Mouse (Mus musculus) liver, postnatal 0 days (tissue): Measurements from ENCODE around the gene Clpb. TPM values are rescaled to one million over a fixed set of nuclear protein-coding genes. Genes with fewer than 3 reads are reported as not detected.

ENCODE experiments used
- ATAC-seq: fragments of 200-750 bp; cut with Nextera tagmentation; 2 replicates; pipeline ENCODE4 v1.8.0; 2017; ENCODE audit warnings: mild to moderate bottlenecking, moderate library complexity
- DNase-seq: peaks from one replicate; pipeline ENCODE4 v3.0.0-alpha.2; 2016
- H3K27ac ChIP-seq: fragments of 300-500 bp; sonication (generic); 2 replicates; pipeline ENCODE4 v1.5.1; 2014; ENCODE audit warnings: antibody characterized with exemption, moderate library complexity, mild to moderate bottlenecking, low read depth
- H3K27me3 ChIP-seq: fragments of 300-500 bp; sonication (generic); 2 replicates; pipeline ENCODE4 v1.6.1; 2014; ENCODE audit warnings: low read length, control low read depth, mixed read lengths; ENCODE audit not compliant: insufficient read depth
- H3K36me3 ChIP-seq: fragments of 300-500 bp; sonication (generic); replicated peaks from 2 replicates; pipeline ENCODE4 v1.6.1; 2014; ENCODE audit warnings: mild to moderate bottlenecking, control low read depth, low read length, moderate library complexity, mixed read lengths; ENCODE audit not compliant: insufficient read depth
- H3K4me1 ChIP-seq: fragments of 300-500 bp; sonication (generic); 2 replicates; pipeline ENCODE4 v1.6.1; 2014; ENCODE audit warnings: antibody characterized with exemption, mild to moderate bottlenecking, control low read depth; ENCODE audit not compliant: insufficient read depth
- H3K4me2 ChIP-seq: fragments of 300-500 bp; sonication (generic); 2 replicates; pipeline ENCODE4 v1.6.1; 2014; ENCODE audit warnings: low read depth, mild to moderate bottlenecking, low read length, moderate library complexity, mixed read lengths
- H3K4me3 ChIP-seq: fragments of 300-500 bp; sonication (generic); 2 replicates; pipeline ENCODE4 v1.5.1; 2014; ENCODE audit warnings: low read depth, low read length
- H3K9ac ChIP-seq: fragments of 300-500 bp; sonication (generic); replicated peaks from 2 replicates; pipeline ENCODE4 v1.6.1; 2014; ENCODE audit warnings: mild to moderate bottlenecking, moderate library complexity
- H3K9me3 ChIP-seq: fragments of 300-500 bp; sonication (generic); 2 replicates; pipeline ENCODE4 v1.6.1; 2016; ENCODE audit warnings: mild to moderate bottlenecking, control low read depth, low read length, mixed read lengths
- CTCF ChIP-seq: sonication (generic); IDR thresholded peaks from 2 replicates; pipeline ENCODE4 v1.5.1; 2016; ENCODE audit warnings: antibody characterized with exemption, low read depth
- EP300 ChIP-seq: IDR thresholded peaks from 2 replicates; pipeline ENCODE4 v1.6.1; 2016; ENCODE audit warnings: antibody characterized with exemption, low read depth, mild to moderate bottlenecking
- WGBS: fragments of 180-500 bp; shearing (Covaris S2); extraction: QIAGEN DNeasy Blood & Tissue Kit; methylation state at CpG from one replicate; pipeline ENCODE4 v1.1.7; 2014; ENCODE audit not compliant: insufficient replicate concordance; 5-methylcytosine and 5-hydroxymethylcytosine counted together
- polyA plus RNA-seq: library from polyadenylated mRNA; unstranded; fragments of >200 nt; fragmentation: Nextera tagmentation; extraction: Ambion mirVana; gene quantifications from 2 replicates; pipeline ENCODE4 v1.2.1, GENCODE M21; 2015

Gene Clpb
- polyA plus RNA-seq, 1 experiment from 2014 or later = 16.3 TPM

GRCm38 (mm10) chr7:101823758-101824630 lies 160.6 kb downstream of the Clpb start:
- H3K36me3 ChIP-seq = peaks cover 11% of the 10 kb centered on the region; the same call in 1 of the 2 replicates
- 87% methylated on average over 18 of the region's 18 CpGs for WGBS
- H3K4me1 ChIP-seq = peaks cover 13% of the 10 kb centered on the region
- H3K4me2 ChIP-seq = no peak overlapping the region
- no peak for TF ChIP-seq EP300
- no peak for TF ChIP-seq CTCF
- no peak overlapping the region for H3K9ac ChIP-seq
- DNase-seq = no peak
- H3K9me3 ChIP-seq = no peaks in the 10 kb centered on the region
- no peak for ATAC-seq
- H3K27ac ChIP-seq = no peak overlapping the region
- H3K4me3 ChIP-seq = no peak overlapping the region
- peaks cover 44% of the 10 kb centered on the region for H3K27me3 ChIP-seq

- Histone ChIP-seq H3K4me1 (no peaks in the 10 kb centered on the region), H3K27ac (no peak overlapping the region), H3K9ac (no peak overlapping the region), H3K4me2 (no peak overlapping the region), H3K4me3 (no peak overlapping the region), H3K36me3 (peaks cover 39% of the 10 kb centered on the region), H3K9me3 (no peaks in the 10 kb centered on the region), H3K27me3 (no peaks in the 10 kb centered on the region)
- 85% methylated on average over 3 of the region's 3 CpGs for WGBS
- 0 out of 2 replicates have a peak, but pooled peaks have one; percentile 15 for TF ChIP-seq CTCF
- TF ChIP-seq EP300 = no peak
- DNase-seq (no peak), ATAC-seq (no peak)
Observed at GRCm38 (mm10) chr7:101830373-101830772, 166.9 kb downstream of the Clpb start.

- no peak overlapping the region for H3K9ac ChIP-seq
- H3K4me3 ChIP-seq = no peak overlapping the region
- 86% methylated on average over 8 of the region's 8 CpGs for WGBS
- ATAC-seq (no peak), DNase-seq (no peak)
- peaks cover 2% of the 10 kb centered on the region for H3K27me3 ChIP-seq
- no peak overlapping the region for H3K27ac ChIP-seq
- H3K36me3 ChIP-seq = peaks cover 37% of the 10 kb centered on the region
- peaks cover 3% of the 10 kb centered on the region; the same call in 1 of the 2 replicates for H3K4me1 ChIP-seq
- TF ChIP-seq EP300 (no peak), CTCF (no peak)
- H3K4me2 ChIP-seq = no peak overlapping the region
- no peaks in the 10 kb centered on the region for H3K9me3 ChIP-seq
Observed at GRCm38 (mm10) chr7:101831437-101831836, 168.0 kb downstream of the Clpb start.

- DNase-seq (no peak), ATAC-seq (no peak)
- no peak overlapping the region for H3K9ac ChIP-seq
- peaks cover 3% of the 10 kb centered on the region; the same call in 1 of the 2 replicates for H3K4me1 ChIP-seq
- peaks cover 11% of the 10 kb centered on the region for H3K27me3 ChIP-seq
- H3K4me3 ChIP-seq = no peak overlapping the region
- no peak overlapping the region for H3K27ac ChIP-seq
- H3K4me2 ChIP-seq = no peak overlapping the region
- WGBS = 85% methylated on average over 4 of the region's 4 CpGs
- peaks cover 32% of the 10 kb centered on the region for H3K36me3 ChIP-seq
- TF ChIP-seq CTCF = no peak
- TF ChIP-seq EP300 = no peak
- no peaks in the 10 kb centered on the region for H3K9me3 ChIP-seq
Observed at GRCm38 (mm10) chr7:101832372-101832771, 168.9 kb downstream of the Clpb start.

GRCm38 (mm10) chr7:101833352-101833751 lies 169.9 kb downstream of the Clpb start:
- WGBS = 64% methylated on average over 5 of the region's 5 CpGs
- TF ChIP-seq EP300 = no peak
- no peak for TF ChIP-seq CTCF

GRCm38 (mm10) chr7:101833916-101834584 lies 170.6 kb downstream of the Clpb start:
- H3K27ac ChIP-seq = no peak overlapping the region
- no peak for ATAC-seq
- peaks cover 30% of the 10 kb centered on the region for H3K36me3 ChIP-seq
- no peak overlapping the region for H3K4me2 ChIP-seq
- 83% methylated on average over 3 of the region's 3 CpGs for WGBS
- H3K4me3 ChIP-seq = no peak overlapping the region
- H3K4me1 ChIP-seq = peaks cover 5% of the 10 kb centered on the region; the same call in 1 of the 2 replicates
- no peak overlapping the region for H3K9ac ChIP-seq
- peaks cover 25% of the 10 kb centered on the region for H3K27me3 ChIP-seq
- no peaks in the 10 kb centered on the region for H3K9me3 ChIP-seq
- TF ChIP-seq EP300 = no peak
- no peak for DNase-seq

More at GRCm38 (mm10) chr7:101833352-101833751, 169.9 kb downstream of the Clpb start:
- ATAC-seq (no peak), DNase-seq (no peak)
- Histone ChIP-seq H3K36me3 (peaks cover 32% of the 10 kb centered on the region), H3K27me3 (peaks cover 20% of the 10 kb centered on the region), H3K9ac (no peak overlapping the region), H3K4me3 (no peak overlapping the region), H3K4me2 (no peak overlapping the region), H3K4me1 (peaks cover 3% of the 10 kb centered on the region; the same call in 1 of the 2 replicates), H3K9me3 (no peaks in the 10 kb centered on the region), H3K27ac (no peak overlapping the region)
